Mouse (Mus musculus): Measurements from ENCODE around the gene Hist1h1d. TPM values are rescaled to one million over a fixed set of nuclear protein-coding genes. Genes with fewer than 3 reads are reported as not detected.

Gene Hist1h1d
- polyA plus RNA-seq, 1 experiment from 2014 or later, result 0.64 TPM

GRCm38 (mm10) chr13:23595622-23596372 is 42.7 kb downstream of the Hist1h1d start:
- ATAC-seq (replicated peaks; ENCODE audit: low FRiP score, low TSS enrichment, low read depth) (no peak), DNase-seq (ENCODE audit: low spot score) (peak; percentile 39)
- no peaks in the 10 kb centered on the region for H3K4me1 ChIP-seq (replicated peaks; ENCODE audit: control insufficient read depth, insufficient read depth, low read length)
- H3K27me3 ChIP-seq (replicated peaks; ENCODE audit: control insufficient read depth, insufficient read depth, low read length), result no peaks in the 10 kb centered on the region
- H3K4me3 ChIP-seq (ENCODE audit: low read depth, low read length), result no peak overlapping the region
- H3K27ac ChIP-seq (ENCODE audit: low read depth), result no peak overlapping the region
- WGBS, result 87% methylated on average over 7 of the region's 7 CpGs
- no peak overlapping the region for H3K4me2 ChIP-seq (ENCODE audit: low read length)
- no peak overlapping the region for H3K9ac ChIP-seq (ENCODE audit: low read length)
- no peaks in the 10 kb centered on the region for H3K36me3 ChIP-seq (ENCODE audit: control insufficient read depth, insufficient read depth, low read length)
- H3K9me3 ChIP-seq (ENCODE audit: control insufficient read depth, low read length), result no peaks in the 10 kb centered on the region

- DNase-seq (ENCODE audit: low spot score) (peak; percentile 87), ATAC-seq (replicated peaks; ENCODE audit: low FRiP score, low TSS enrichment, low read depth) (peak; percentile 64; the same call in 1 of the 2 replicates)
- Histone ChIP-seq H3K27ac (ENCODE audit: low read depth) (no peak overlapping the region), H3K36me3 (ENCODE audit: control insufficient read depth, insufficient read depth, low read length) (no peaks in the 10 kb centered on the region), H3K9ac (ENCODE audit: low read length) (no peak overlapping the region), H3K4me1 (replicated peaks; ENCODE audit: control insufficient read depth, insufficient read depth, low read length) (no peaks in the 10 kb centered on the region), H3K4me2 (ENCODE audit: low read length) (no peak overlapping the region), H3K9me3 (ENCODE audit: control insufficient read depth, low read length) (no peaks in the 10 kb centered on the region), H3K27me3 (replicated peaks; ENCODE audit: control insufficient read depth, insufficient read depth, low read length) (no peaks in the 10 kb centered on the region), H3K4me3 (ENCODE audit: low read depth, low read length) (no peak overlapping the region)
- WGBS, result 8% methylated on average over 9 of the region's 9 CpGs
These were observed 44.9 kb downstream of the Hist1h1d start for GRCm38 (mm10) chr13:23597957-23598356.

GRCm38 (mm10) chr13:23603182-23603699 is 50.2 kb downstream of the Hist1h1d start:
- Histone ChIP-seq H3K4me3 (ENCODE audit: low read depth, low read length) (no peak overlapping the region), H3K4me2 (ENCODE audit: low read length) (no peak overlapping the region), H3K27me3 (replicated peaks; ENCODE audit: control insufficient read depth, insufficient read depth, low read length) (no peaks in the 10 kb centered on the region), H3K36me3 (ENCODE audit: control insufficient read depth, insufficient read depth, low read length) (no peaks in the 10 kb centered on the region), H3K9ac (ENCODE audit: low read length) (no peak overlapping the region), H3K27ac (ENCODE audit: low read depth) (no peak overlapping the region), H3K4me1 (replicated peaks; ENCODE audit: control insufficient read depth, insufficient read depth, low read length) (no peaks in the 10 kb centered on the region), H3K9me3 (ENCODE audit: control insufficient read depth, low read length) (no peaks in the 10 kb centered on the region)
- DNase-seq (ENCODE audit: low spot score) (no peak), ATAC-seq (replicated peaks; ENCODE audit: low FRiP score, low TSS enrichment, low read depth) (no peak)
- WGBS, result 72% methylated on average over 7 of the region's 7 CpGs

- ATAC-seq (replicated peaks; ENCODE audit: low FRiP score, low TSS enrichment, low read depth) (no peak), DNase-seq (ENCODE audit: low spot score) (no peak)
- Histone ChIP-seq H3K27ac (ENCODE audit: low read depth) (no peak overlapping the region), H3K36me3 (ENCODE audit: control insufficient read depth, insufficient read depth, low read length) (no peaks in the 10 kb centered on the region), H3K4me2 (ENCODE audit: low read length) (no peak overlapping the region), H3K9me3 (ENCODE audit: control insufficient read depth, low read length) (no peaks in the 10 kb centered on the region), H3K9ac (ENCODE audit: low read length) (no peak overlapping the region), H3K4me1 (replicated peaks; ENCODE audit: control insufficient read depth, insufficient read depth, low read length) (no peaks in the 10 kb centered on the region), H3K4me3 (ENCODE audit: low read depth, low read length) (no peak overlapping the region), H3K27me3 (replicated peaks; ENCODE audit: control insufficient read depth, insufficient read depth, low read length) (no peaks in the 10 kb centered on the region)
- 85% methylated on average over 3 of the region's 3 CpGs for WGBS
These were observed 51.4 kb downstream of the Hist1h1d start for GRCm38 (mm10) chr13:23604452-23604851.

- Histone ChIP-seq H3K9ac (ENCODE audit: low read length) (no peak overlapping the region), H3K27ac (ENCODE audit: low read depth) (no peak overlapping the region), H3K36me3 (ENCODE audit: control insufficient read depth, insufficient read depth, low read length) (no peaks in the 10 kb centered on the region), H3K27me3 (replicated peaks; ENCODE audit: control insufficient read depth, insufficient read depth, low read length) (no peaks in the 10 kb centered on the region), H3K9me3 (ENCODE audit: control insufficient read depth, low read length) (no peaks in the 10 kb centered on the region), H3K4me3 (ENCODE audit: low read depth, low read length) (no peak overlapping the region), H3K4me1 (replicated peaks; ENCODE audit: control insufficient read depth, insufficient read depth, low read length) (no peaks in the 10 kb centered on the region), H3K4me2 (ENCODE audit: low read length) (no peak overlapping the region)
- 89% methylated on average over 3 of the region's 3 CpGs for WGBS
- ATAC-seq (replicated peaks; ENCODE audit: low FRiP score, low TSS enrichment, low read depth) (no peak), DNase-seq (ENCODE audit: low spot score) (no peak)
These were observed 52.0 kb downstream of the Hist1h1d start for GRCm38 (mm10) chr13:23605052-23605451.

- ATAC-seq (replicated peaks; ENCODE audit: low FRiP score, low TSS enrichment, low read depth) (no peak), DNase-seq (ENCODE audit: low spot score) (no peak)
- Histone ChIP-seq H3K27ac (ENCODE audit: low read depth) (no peak overlapping the region), H3K27me3 (replicated peaks; ENCODE audit: control insufficient read depth, insufficient read depth, low read length) (no peaks in the 10 kb centered on the region), H3K36me3 (ENCODE audit: control insufficient read depth, insufficient read depth, low read length) (no peaks in the 10 kb centered on the region), H3K9me3 (ENCODE audit: control insufficient read depth, low read length) (no peaks in the 10 kb centered on the region), H3K4me3 (ENCODE audit: low read depth, low read length) (no peak overlapping the region), H3K9ac (ENCODE audit: low read length) (no peak overlapping the region), H3K4me2 (ENCODE audit: low read length) (no peak overlapping the region), H3K4me1 (replicated peaks; ENCODE audit: control insufficient read depth, insufficient read depth, low read length) (no peaks in the 10 kb centered on the region)
- 84% methylated on average over 4 of the region's 4 CpGs for WGBS
These were observed 56.1 kb downstream of the Hist1h1d start for GRCm38 (mm10) chr13:23609209-23609608.

GRCm38 (mm10) chr13:23609844-23610243 is 56.8 kb downstream of the Hist1h1d start:
- no peak for ATAC-seq (replicated peaks; ENCODE audit: low FRiP score, low TSS enrichment, low read depth)

More at GRCm38 (mm10) chr13:23609844-23610243, 56.8 kb downstream of the Hist1h1d start:
- Histone ChIP-seq H3K4me2 (ENCODE audit: low read length) (no peak overlapping the region), H3K27ac (ENCODE audit: low read depth) (no peak overlapping the region), H3K27me3 (replicated peaks; ENCODE audit: control insufficient read depth, insufficient read depth, low read length) (no peaks in the 10 kb centered on the region), H3K9ac (ENCODE audit: low read length) (no peak overlapping the region), H3K36me3 (ENCODE audit: control insufficient read depth, insufficient read depth, low read length) (no peaks in the 10 kb centered on the region), H3K4me1 (replicated peaks; ENCODE audit: control insufficient read depth, insufficient read depth, low read length) (no peaks in the 10 kb centered on the region), H3K9me3 (ENCODE audit: control insufficient read depth, low read length) (no peaks in the 10 kb centered on the region), H3K4me3 (ENCODE audit: low read depth, low read length) (no peak overlapping the region)
- DNase-seq (ENCODE audit: low spot score), result no peak

Measured in intestine, embryonic 14.5 days (tissue).